Mouse (Mus musculus) kidney, postnatal 25 days (tissue): ENCODE measurements at regions not wholly inside any gene's neighbourhood (a gene's known extent, or its start where the extent isn't known, plus 50 kb on each side); places are given as distances from the start of the nearest gene placed in this dataset.
"Not testable (repeated sequence)": the region's sequence is repeated elsewhere in the genome, so short reads cannot be mapped to it uniquely, and the experiment has no call there.

ENCODE experiments used
- DNase-seq, 2 experiments: peaks; one replicate each; pipeline ENCODE4 v3.0.0; 2021; ENCODE audit warnings: mixed read lengths in 2 of 2

- no peak for DNase-seq
Measured at GRCm38 (mm10) chr4:94406922-94407321, 149.4 kb upstream of the Gm10306 start.

DNA sequence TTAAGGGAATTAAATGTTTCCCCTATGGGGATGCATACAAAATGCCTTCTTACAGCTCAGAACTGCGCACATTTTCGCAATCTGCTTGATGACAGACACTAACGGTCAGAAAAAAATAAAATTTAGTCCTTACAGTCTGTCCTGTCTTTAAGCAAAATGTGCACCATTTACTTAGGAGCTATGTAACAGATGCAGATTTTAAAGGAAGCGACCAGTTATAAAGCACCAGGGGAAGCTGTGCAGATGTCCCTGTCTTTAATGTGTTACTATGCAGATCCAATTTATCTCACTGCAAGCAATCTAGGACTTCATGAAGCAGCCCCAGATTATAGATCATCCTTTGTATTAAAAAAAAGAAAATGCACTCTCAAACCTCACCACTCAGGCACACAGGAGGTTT is 148.8 kb upstream of the Gm10306 start:
- DNase-seq: no peak

- DNase-seq: no peak
Measured at GRCm38 (mm10) chr4:94412661-94413060, 143.7 kb upstream of the Gm10306 start.

- not testable (repeated sequence) for DNase-seq
Measured at GRCm38 (mm10) chr4:94425525-94425924, 130.8 kb upstream of the Gm10306 start.

- DNase-seq: no peak
Measured at GRCm38 (mm10) chr4:94427581-94427980, 128.8 kb upstream of the Gm10306 start.

DNA sequence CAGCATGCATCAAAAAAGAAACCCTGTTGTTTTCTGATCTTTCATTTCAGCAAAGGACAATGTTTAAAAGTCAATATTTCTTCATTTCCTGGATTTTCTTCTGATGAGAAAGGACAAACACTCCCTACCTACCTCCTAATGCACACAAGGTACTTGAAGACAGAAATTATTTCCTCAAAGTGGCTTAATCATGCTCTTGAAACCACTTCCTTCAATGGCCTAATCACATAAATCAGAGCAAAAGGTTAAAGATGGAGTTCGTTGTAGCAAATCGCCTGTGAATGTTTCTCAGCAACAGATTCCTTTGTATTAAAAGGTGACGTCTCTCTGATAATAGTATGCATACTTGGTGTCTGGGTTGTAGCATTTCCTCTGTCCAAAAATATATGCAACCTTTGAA is 124.3 kb upstream of the Gm10306 start:
- no peak for DNase-seq

DNA sequence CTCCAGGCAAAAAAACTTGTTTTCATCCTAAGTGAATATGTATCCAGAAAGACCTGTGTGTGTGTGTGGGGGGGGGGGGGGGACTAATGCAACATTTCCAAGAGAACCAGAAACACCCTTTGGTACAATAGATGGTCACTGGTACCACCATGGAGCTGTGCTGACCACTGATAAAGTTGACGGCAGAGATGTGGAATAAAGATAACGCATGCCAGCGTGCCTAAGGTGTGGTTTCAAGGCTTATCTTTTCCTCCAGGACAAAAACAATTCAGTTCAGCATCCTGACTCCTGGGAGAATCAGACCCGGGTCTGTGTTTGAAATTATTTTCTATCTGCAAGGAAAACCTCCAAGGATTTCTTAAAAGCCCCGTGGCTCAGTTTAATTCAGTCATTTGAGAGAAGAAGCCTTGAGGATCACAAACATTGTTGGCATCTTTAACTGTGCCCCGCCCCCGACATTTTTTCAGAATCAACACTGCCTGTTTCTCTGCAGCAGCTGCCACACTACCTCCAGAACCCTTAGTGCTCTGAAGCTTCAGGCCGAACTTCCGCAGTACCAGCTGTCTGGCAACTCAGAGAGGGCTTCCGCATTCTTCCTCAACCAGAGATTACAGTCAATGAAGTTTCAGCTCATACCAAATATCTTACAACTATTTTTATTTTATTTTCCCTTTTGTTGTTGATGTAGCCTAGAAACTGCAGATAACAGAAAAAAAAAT is 118.5 kb upstream of the Gm10306 start:
- DNase-seq: no peak

- no peak for DNase-seq
Measured at GRCm38 (mm10) chr4:94439159-94439836, 117.0 kb upstream of the Gm10306 start.

DNA sequence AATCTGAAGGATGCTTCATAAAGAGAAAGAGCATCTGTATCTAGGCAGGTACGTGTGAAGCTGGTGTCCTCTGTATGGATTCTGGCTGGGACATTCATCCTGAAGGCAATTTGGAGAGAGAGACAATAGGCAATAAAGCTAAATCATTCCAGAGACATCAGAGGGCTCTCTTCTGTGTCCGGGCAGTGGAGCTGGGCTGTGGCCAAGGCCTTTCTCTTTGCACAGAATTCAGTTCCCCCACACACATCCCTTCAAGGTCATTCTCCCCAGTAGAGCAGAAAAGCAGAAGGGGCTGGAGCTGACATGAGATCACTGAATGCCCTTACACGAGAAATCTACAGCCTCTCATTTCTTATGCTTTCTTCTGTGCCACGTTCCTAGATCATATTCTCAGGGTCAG is 109.7 kb upstream of the Gm10306 start:
- no peak for DNase-seq
